Mouse (Mus musculus): ENCODE results near the gene Lbx1.

DNA sequence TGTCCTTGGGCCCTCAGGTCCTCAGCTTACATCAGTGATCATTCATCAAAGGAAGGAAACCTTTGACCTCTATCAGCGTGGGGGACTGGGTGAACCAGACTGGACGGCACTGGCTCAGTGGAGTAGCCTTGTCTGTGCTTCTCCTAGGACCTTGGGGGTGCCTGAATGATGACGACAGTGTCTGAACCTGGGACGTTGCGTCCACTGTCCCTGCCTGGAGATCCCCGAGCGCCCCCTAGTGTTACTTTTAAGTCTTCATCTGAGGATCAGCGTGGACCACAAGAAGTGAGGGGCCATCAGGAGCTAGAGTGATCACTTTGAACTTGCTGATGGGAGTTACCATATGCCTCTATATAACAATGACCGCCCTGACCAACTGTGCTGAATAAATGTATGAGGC, 19.4 kb downstream of the Lbx1 start:
- TF ChIP-seq CTCF (IDR thresholded peaks at IDR 0.05; ENCODE audit: low read depth, low read length): peak; percentile 27; the same call in 1 of the 2 replicates
- TF ChIP-seq POLR2AphosphoS5 (IDR thresholded peaks at IDR 0.05; ENCODE audit: insufficient replicate concordance, low read depth, low read length): no peak
- TF ChIP-seq GATA2 (IDR thresholded peaks at IDR 0.05; ENCODE audit: borderline replicate concordance, low read depth, low read length): no peak
- no peak for TF ChIP-seq GATA1 (IDR thresholded peaks at IDR 0.05; ENCODE audit: borderline replicate concordance, low read length)
- no peak for TF ChIP-seq TAL1 (conservative IDR thresholded peaks at IDR 0.05; ENCODE audit: low read depth, low read length)
